Mouse (Mus musculus) neural tube, embryonic 14.5 days (tissue): ENCODE data around the gene Fam122c. TPM values are rescaled to one million over a fixed set of nuclear protein-coding genes. Genes with fewer than 3 reads are reported as not detected.
A peak's percentile ranks its signal among the peaks of the same experiment; 100 is the strongest.

Experiments
- ATAC-seq: fragments of 200-750 bp; cut with Nextera tagmentation; 2 replicates; pipeline ENCODE4 v1.8.0; 2017; ENCODE audit warnings: low read depth, mild to moderate bottlenecking, moderate TSS enrichment, moderate library complexity
- H3K27ac ChIP-seq: fragments of 300-500 bp; sonication (generic); 2 replicates; pipeline ENCODE4 v1.5.1; 2014; ENCODE audit warnings: low read depth, mild to moderate bottlenecking, control low read depth, low read length, moderate library complexity, mixed read lengths
- H3K27me3 ChIP-seq: fragments of 300-500 bp; sonication (generic); 2 replicates; pipeline ENCODE4 v1.6.1; 2014; ENCODE audit warnings: low read length; ENCODE audit not compliant: control insufficient read depth, insufficient read depth
- H3K36me3 ChIP-seq: fragments of 300-500 bp; sonication (generic); 2 replicates; pipeline ENCODE4 v1.6.1; 2014; ENCODE audit warnings: low read length, mixed read lengths; ENCODE audit not compliant: control insufficient read depth, insufficient read depth
- H3K4me1 ChIP-seq: fragments of 300-500 bp; sonication (generic); 2 replicates; pipeline ENCODE4 v1.6.1; 2014; ENCODE audit warnings: low read length; ENCODE audit not compliant: control insufficient read depth, insufficient read depth
- H3K4me2 ChIP-seq: fragments of 300-500 bp; sonication (generic); 2 replicates; pipeline ENCODE4 v1.6.1; 2014; ENCODE audit warnings: mild to moderate bottlenecking, low read depth, low read length, control low read depth
- H3K4me3 ChIP-seq: fragments of 300-500 bp; sonication (generic); 2 replicates; pipeline ENCODE4 v1.5.1; 2014; ENCODE audit warnings: low read depth, low read length, control low read depth, mixed read lengths
- H3K9ac ChIP-seq: fragments of 300-500 bp; sonication (generic); replicated peaks from 2 replicates; pipeline ENCODE4 v1.6.1; 2014; ENCODE audit warnings: low read depth, mild to moderate bottlenecking, control low read depth, low read length, mixed read lengths
- H3K9me3 ChIP-seq: fragments of 300-500 bp; sonication (generic); 2 replicates; pipeline ENCODE4 v1.6.1; 2016; ENCODE audit warnings: low read length; ENCODE audit not compliant: control insufficient read depth
- WGBS: fragments of 180-500 bp; shearing (Covaris S2); extraction: QIAGEN DNeasy Blood & Tissue Kit; methylation state at CpG from one replicate; pipeline ENCODE4 v1.1.7; 2014; 5-methylcytosine and 5-hydroxymethylcytosine counted together
- polyA plus RNA-seq: library from polyadenylated mRNA; unstranded; fragments of >200 nt; fragmentation: Nextera tagmentation; extraction: Ambion mirVana; gene quantifications from 2 replicates; pipeline ENCODE4 v1.2.1, GENCODE M21; 2014

Fam122c gene
- polyA plus RNA-seq, result not detected in 2 replicates

- Histone ChIP-seq H3K4me1 (no peaks in the 10 kb centered on the region), H3K36me3 (no peaks in the 10 kb centered on the region), H3K4me3 (no peak within 1 kb of the TSS), H3K9me3 (no peaks in the 10 kb centered on the region), H3K4me2 (no peak within 1 kb of the TSS), H3K9ac (no peak within 1 kb of the TSS), H3K27ac (no peak within 1 kb of the TSS), H3K27me3 (no peaks in the 10 kb centered on the region)
- WGBS, result 61% methylated on average over 1 of the region's 1 CpGs
- no peak for ATAC-seq
Measured at GRCm38 (mm10) chrX:53273124-53273523, at the start of gene Fam122c. Gene Fam122c (plus strand): TSS chrX:53273424.

DNA sequence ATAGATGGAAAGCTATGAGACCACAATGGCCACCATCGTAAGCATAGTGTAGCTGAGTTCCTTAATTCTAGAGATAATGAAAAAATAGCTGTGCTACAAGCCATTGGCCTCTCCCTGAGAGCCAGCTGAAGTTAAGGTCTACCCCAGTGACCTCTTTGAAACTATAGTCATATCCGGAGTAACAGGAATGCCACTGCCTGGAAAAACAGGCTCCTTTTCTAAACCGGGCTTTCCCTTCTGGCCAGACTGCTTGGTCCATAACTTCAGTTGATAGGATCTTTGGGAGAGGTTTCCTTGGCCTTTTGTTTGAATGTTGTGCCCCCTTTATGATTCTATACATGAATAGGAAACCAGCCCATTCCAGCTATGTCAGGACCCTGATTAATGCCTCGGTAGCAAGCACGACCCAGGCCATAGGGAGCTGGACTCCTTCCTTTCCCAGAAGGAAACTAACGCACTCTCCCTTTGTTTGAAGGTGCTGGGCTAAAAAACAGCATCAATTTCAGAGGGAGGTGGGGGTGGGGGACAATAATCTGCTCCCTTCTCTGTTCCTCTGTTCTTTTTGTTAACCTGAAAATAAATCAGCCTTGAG is 48.8 kb upstream of the Fam122c start:
- no peaks in the 10 kb centered on the region for H3K4me1 ChIP-seq
- no peak overlapping the region for H3K27ac ChIP-seq
- H3K4me2 ChIP-seq, result no peak overlapping the region
- no peak for ATAC-seq
- WGBS, result 43% methylated on average over 6 of the region's 6 CpGs
- H3K9me3 ChIP-seq, result no peaks in the 10 kb centered on the region
- no peaks in the 10 kb centered on the region for H3K36me3 ChIP-seq
- no peak overlapping the region for H3K9ac ChIP-seq
- no peaks in the 10 kb centered on the region for H3K27me3 ChIP-seq
- H3K4me3 ChIP-seq, result no peak overlapping the region

GRCm38 (mm10) chrX:53231965-53232364 is 41.3 kb upstream of the Fam122c start:
- Histone ChIP-seq H3K4me3 (peak overlapping the region; percentile 26), H3K4me1 (no peaks in the 10 kb centered on the region), H3K27me3 (no peaks in the 10 kb centered on the region), H3K4me2 (peak overlapping the region; percentile 44), H3K9me3 (no peaks in the 10 kb centered on the region), H3K36me3 (no peaks in the 10 kb centered on the region), H3K27ac (no peak overlapping the region), H3K9ac (peak overlapping the region; percentile 25; the same call in 1 of the 2 replicates)
- no peak for ATAC-seq
- WGBS, result 28% methylated on average over 13 of the region's 13 CpGs

GRCm38 (mm10) chrX:53233689-53234088 is 39.5 kb upstream of the Fam122c start:
- H3K36me3 ChIP-seq, result no peaks in the 10 kb centered on the region
- H3K27ac ChIP-seq, result no peak overlapping the region
- no peak for ATAC-seq
- H3K4me3 ChIP-seq, result no peak overlapping the region
- H3K9me3 ChIP-seq, result no peaks in the 10 kb centered on the region
- H3K4me1 ChIP-seq, result no peaks in the 10 kb centered on the region
- H3K4me2 ChIP-seq, result no peak overlapping the region
- H3K27me3 ChIP-seq, result no peaks in the 10 kb centered on the region
- 14% methylated on average over 4 of the region's 4 CpGs for WGBS
- H3K9ac ChIP-seq, result no peak overlapping the region

GRCm38 (mm10) chrX:53236404-53236803 is 36.8 kb upstream of the Fam122c start:
- Histone ChIP-seq H3K4me2 (no peak overlapping the region), H3K36me3 (no peaks in the 10 kb centered on the region), H3K4me3 (no peak overlapping the region), H3K9me3 (no peaks in the 10 kb centered on the region), H3K4me1 (no peaks in the 10 kb centered on the region), H3K9ac (no peak overlapping the region), H3K27ac (no peak overlapping the region), H3K27me3 (no peaks in the 10 kb centered on the region)
- no peak for ATAC-seq
- 30% methylated on average over 7 of the region's 7 CpGs for WGBS

DNA sequence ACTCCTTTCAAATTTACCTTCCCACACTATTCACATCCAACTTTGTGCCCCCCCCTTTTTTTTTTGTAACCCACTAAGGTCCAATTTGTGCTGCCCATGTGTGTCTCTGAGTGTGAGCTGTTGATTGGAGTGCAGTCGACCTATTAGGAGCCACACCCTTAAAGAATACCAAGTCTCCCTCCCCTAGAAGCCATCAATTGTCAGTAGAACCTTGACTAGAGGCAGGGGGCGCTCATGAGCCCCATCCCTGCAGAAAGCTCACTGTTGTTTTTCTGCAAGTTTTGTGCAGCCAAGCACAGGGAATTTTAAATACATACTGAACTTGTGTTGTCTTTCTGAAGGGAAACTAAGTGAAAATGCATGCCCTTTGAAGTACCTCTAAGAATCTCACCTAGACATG is 35.3 kb upstream of the Fam122c start:
- 11% methylated on average over 2 of the region's 2 CpGs for WGBS
- H3K4me1 ChIP-seq, result no peaks in the 10 kb centered on the region
- H3K9ac ChIP-seq, result no peak overlapping the region
- no peaks in the 10 kb centered on the region for H3K27me3 ChIP-seq
- H3K36me3 ChIP-seq, result no peaks in the 10 kb centered on the region
- no peak for ATAC-seq
- no peak overlapping the region for H3K4me2 ChIP-seq
- no peak overlapping the region for H3K27ac ChIP-seq
- no peaks in the 10 kb centered on the region for H3K9me3 ChIP-seq
- H3K4me3 ChIP-seq, result no peak overlapping the region

GRCm38 (mm10) chrX:53240011-53240410 is 33.2 kb upstream of the Fam122c start, which contains the start of gene Plac1:
Gene Plac1 (minus strand): TSS chrX:53240111.
- Histone ChIP-seq H3K36me3 (no peaks in the 10 kb centered on the region), H3K4me3 (no peak within 1 kb of the TSS), H3K9me3 (no peaks in the 10 kb centered on the region), H3K4me2 (no peak within 1 kb of the TSS), H3K27ac (no peak within 1 kb of the TSS), H3K9ac (no peak within 1 kb of the TSS), H3K27me3 (no peaks in the 10 kb centered on the region), H3K4me1 (no peaks in the 10 kb centered on the region)
- WGBS, result 56% methylated on average over 4 of the region's 4 CpGs
- ATAC-seq, result no peak

- Histone ChIP-seq H3K4me2 (no peak overlapping the region), H3K27me3 (no peaks in the 10 kb centered on the region), H3K36me3 (no peaks in the 10 kb centered on the region), H3K4me3 (no peak overlapping the region), H3K9me3 (no peaks in the 10 kb centered on the region), H3K9ac (no peak overlapping the region), H3K27ac (no peak overlapping the region), H3K4me1 (no peaks in the 10 kb centered on the region)
- no peak for ATAC-seq
Measured at GRCm38 (mm10) chrX:53255195-53255594, 18.0 kb upstream of the Fam122c start.

GRCm38 (mm10) chrX:53266186-53266585 is 7.0 kb upstream of the Fam122c start:
- no peak overlapping the region for H3K4me3 ChIP-seq
- H3K4me2 ChIP-seq, result no peak overlapping the region
- no peak overlapping the region for H3K27ac ChIP-seq
- 81% methylated on average over 9 of the region's 9 CpGs for WGBS
- ATAC-seq, result no peak
- no peaks in the 10 kb centered on the region for H3K4me1 ChIP-seq
- H3K9ac ChIP-seq, result no peak overlapping the region
- no peaks in the 10 kb centered on the region for H3K9me3 ChIP-seq
- H3K27me3 ChIP-seq, result no peaks in the 10 kb centered on the region
- H3K36me3 ChIP-seq, result no peaks in the 10 kb centered on the region
